Mouse (Mus musculus): ENCODE data around the gene Neurod1. TPM values are rescaled to one million over a fixed set of nuclear protein-coding genes. Genes with fewer than 3 reads are reported as not detected.

Neurod1 gene
- polyA plus RNA-seq, 1 experiment from 2014 or later: not detected

- Histone ChIP-seq H3K27me3 (replicated peaks) (peaks cover 70% of the 10 kb centered on the region), H3K9ac (no peak overlapping the region), H3K4me3 (no peak overlapping the region), H3K36me3 (no peaks in the 10 kb centered on the region), H3K9me3 (replicated peaks) (no peaks in the 10 kb centered on the region), H3K4me2 (no peak overlapping the region), H3K27ac (no peak overlapping the region), H3K4me1 (no peaks in the 10 kb centered on the region)
- 7% methylated on average over 10 of the region's 10 CpGs for WGBS (ENCODE audit: insufficient replicate concordance)
- no peak for ATAC-seq
Observed at GRCm38 (mm10) chr2:79455646-79456045, 905 bp downstream of the Neurod1 start.

- Histone ChIP-seq H3K4me1 (no peaks in the 10 kb centered on the region), H3K27ac (no peak overlapping the region), H3K36me3 (no peaks in the 10 kb centered on the region), H3K4me3 (no peak overlapping the region), H3K9me3 (replicated peaks) (no peaks in the 10 kb centered on the region), H3K9ac (no peak overlapping the region), H3K4me2 (no peak overlapping the region), H3K27me3 (replicated peaks) (peaks cover 63% of the 10 kb centered on the region)
- 18% methylated on average over 15 of the region's 15 CpGs for WGBS (ENCODE audit: insufficient replicate concordance)
- ATAC-seq: no peak
Observed at GRCm38 (mm10) chr2:79454786-79455446, 1.6 kb downstream of the Neurod1 start.

DNA sequence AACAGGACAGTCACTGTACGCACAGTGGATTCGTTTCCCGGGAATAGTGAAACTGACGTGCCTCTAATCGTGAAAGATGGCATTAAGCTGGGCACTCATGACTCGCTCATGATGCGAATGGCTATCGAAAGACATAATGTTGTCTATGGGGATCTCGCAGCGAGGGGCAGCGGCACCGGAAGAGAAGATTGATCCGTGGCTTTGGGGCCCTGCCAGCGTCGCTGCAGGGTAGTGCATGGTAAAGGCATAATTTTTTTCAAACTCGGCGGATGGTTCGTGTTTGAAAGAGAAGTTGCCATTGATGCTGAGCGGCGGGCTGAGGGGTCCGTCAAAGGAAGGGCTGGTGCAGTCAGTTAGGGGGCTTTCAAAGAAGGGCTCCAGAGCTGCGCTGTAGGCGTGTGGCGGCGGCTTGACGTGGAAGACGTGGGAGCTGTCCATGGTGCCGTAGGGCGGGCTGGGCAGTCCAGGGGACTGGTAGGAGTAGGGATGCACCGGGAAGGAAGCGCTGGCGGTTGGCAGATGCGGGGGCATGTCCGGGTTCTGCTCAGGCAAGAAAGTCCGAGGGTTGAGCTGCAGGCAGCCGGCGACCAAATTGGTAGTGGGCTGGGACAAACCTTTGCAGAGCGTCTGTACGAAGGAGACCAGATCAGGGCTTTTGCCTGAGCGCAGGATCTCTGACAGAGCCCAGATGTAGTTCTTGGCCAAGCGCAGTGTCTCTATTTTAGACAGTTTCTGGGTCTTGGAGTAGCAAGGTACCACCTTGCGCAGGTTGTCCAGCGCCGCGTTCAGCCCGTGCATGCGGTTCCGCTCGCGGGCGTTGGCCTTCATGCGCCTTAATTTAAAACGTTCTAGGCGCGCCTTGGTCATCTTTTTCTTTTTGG, 2.4 kb downstream of the Neurod1 start:
- peak; percentile 64; the same call in 1 of the 2 replicates for ATAC-seq
- Histone ChIP-seq H3K4me2 (peak overlapping the region; percentile 59), H3K9ac (no peak overlapping the region), H3K36me3 (no peaks in the 10 kb centered on the region), H3K27me3 (replicated peaks) (peaks cover 55% of the 10 kb centered on the region), H3K4me3 (peak overlapping the region; percentile 41), H3K27ac (no peak overlapping the region), H3K4me1 (no peaks in the 10 kb centered on the region), H3K9me3 (replicated peaks) (no peaks in the 10 kb centered on the region)
- 7% methylated on average over 55 of the region's 55 CpGs for WGBS (ENCODE audit: insufficient replicate concordance)

DNA sequence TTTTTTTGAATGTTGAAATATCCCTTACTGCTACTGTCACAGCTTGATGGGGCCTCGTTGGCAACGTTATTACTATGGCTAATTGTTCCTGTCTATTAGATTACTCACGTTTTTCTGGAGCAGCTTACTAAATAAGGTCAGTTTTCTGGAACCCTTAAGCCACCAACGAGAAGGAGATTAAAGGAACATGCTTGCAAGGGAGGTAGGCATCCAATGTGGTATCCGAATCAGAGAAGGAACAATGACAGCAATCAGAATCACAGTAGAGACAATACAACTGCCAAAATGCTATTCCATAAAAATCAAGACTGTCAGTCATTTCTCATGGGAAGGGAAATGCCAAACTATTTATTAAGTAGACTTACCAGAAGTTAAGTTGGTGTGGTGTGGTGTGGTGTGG, 5.1 kb downstream of the Neurod1 start:
- Histone ChIP-seq H3K27me3 (replicated peaks) (peaks cover 28% of the 10 kb centered on the region), H3K36me3 (no peaks in the 10 kb centered on the region), H3K4me3 (no peak overlapping the region), H3K4me1 (no peaks in the 10 kb centered on the region), H3K9ac (no peak overlapping the region), H3K27ac (no peak overlapping the region), H3K9me3 (replicated peaks) (no peaks in the 10 kb centered on the region), H3K4me2 (no peak overlapping the region)
- ATAC-seq: no peak
- WGBS (ENCODE audit: insufficient replicate concordance): 35% methylated on average over 5 of the region's 5 CpGs

GRCm38 (mm10) chr2:79450684-79451394, 5.7 kb downstream of the Neurod1 start:
- no peaks in the 10 kb centered on the region for H3K9me3 ChIP-seq (replicated peaks)
- H3K4me2 ChIP-seq: no peak overlapping the region
- H3K4me1 ChIP-seq: no peaks in the 10 kb centered on the region
- peaks cover 22% of the 10 kb centered on the region for H3K27me3 ChIP-seq (replicated peaks)
- ATAC-seq: no peak
- H3K27ac ChIP-seq: no peak overlapping the region
- no peak overlapping the region for H3K4me3 ChIP-seq
- no peak overlapping the region for H3K9ac ChIP-seq
- H3K36me3 ChIP-seq: no peaks in the 10 kb centered on the region
- 52% methylated on average over 4 of the region's 4 CpGs for WGBS (ENCODE audit: insufficient replicate concordance)

GRCm38 (mm10) chr2:79449371-79449770, 7.2 kb downstream of the Neurod1 start:
- peaks cover 8% of the 10 kb centered on the region for H3K27me3 ChIP-seq (replicated peaks)
- H3K9ac ChIP-seq: no peak overlapping the region
- no peaks in the 10 kb centered on the region for H3K9me3 ChIP-seq (replicated peaks)
- no peak overlapping the region for H3K27ac ChIP-seq
- H3K4me2 ChIP-seq: no peak overlapping the region
- 63% methylated on average over 4 of the region's 4 CpGs for WGBS (ENCODE audit: insufficient replicate concordance)
- no peak for ATAC-seq
- H3K36me3 ChIP-seq: no peaks in the 10 kb centered on the region
- no peak overlapping the region for H3K4me3 ChIP-seq
- H3K4me1 ChIP-seq: no peaks in the 10 kb centered on the region

GRCm38 (mm10) chr2:79447198-79447597, 9.4 kb downstream of the Neurod1 start:
- ATAC-seq: no peak

GRCm38 (mm10) chr2:79443861-79444620, 12.5 kb downstream of the Neurod1 start:
- Histone ChIP-seq H3K36me3 (no peaks in the 10 kb centered on the region), H3K4me2 (no peak overlapping the region), H3K9ac (no peak overlapping the region), H3K27me3 (replicated peaks) (no peaks in the 10 kb centered on the region), H3K4me3 (no peak overlapping the region), H3K9me3 (replicated peaks) (no peaks in the 10 kb centered on the region), H3K4me1 (no peaks in the 10 kb centered on the region), H3K27ac (no peak overlapping the region)
- no peak for ATAC-seq
- WGBS (ENCODE audit: insufficient replicate concordance): 63% methylated on average over 3 of the region's 3 CpGs

More at GRCm38 (mm10) chr2:79447198-79447597, 9.4 kb downstream of the Neurod1 start:
- no peaks in the 10 kb centered on the region; the same call in 1 of the 2 replicates for H3K27me3 ChIP-seq (replicated peaks)
- H3K4me1 ChIP-seq: no peaks in the 10 kb centered on the region
- H3K27ac ChIP-seq: no peak overlapping the region
- no peaks in the 10 kb centered on the region for H3K9me3 ChIP-seq (replicated peaks)
- 55% methylated on average over 1 of the region's 1 CpGs for WGBS (ENCODE audit: insufficient replicate concordance)
- no peak overlapping the region for H3K4me3 ChIP-seq
- no peak overlapping the region for H3K4me2 ChIP-seq
- H3K36me3 ChIP-seq: no peaks in the 10 kb centered on the region
- no peak overlapping the region for H3K9ac ChIP-seq

- H3K9me3 ChIP-seq (replicated peaks): no peaks in the 10 kb centered on the region
- ATAC-seq: no peak
- no peak overlapping the region for H3K4me2 ChIP-seq
- H3K4me3 ChIP-seq: no peak overlapping the region
- H3K27ac ChIP-seq: no peak overlapping the region
- no peaks in the 10 kb centered on the region for H3K4me1 ChIP-seq
- H3K27me3 ChIP-seq (replicated peaks): no peaks in the 10 kb centered on the region
- WGBS (ENCODE audit: insufficient replicate concordance): 82% methylated on average over 2 of the region's 2 CpGs
- H3K9ac ChIP-seq: no peak overlapping the region
- no peaks in the 10 kb centered on the region for H3K36me3 ChIP-seq
Observed at GRCm38 (mm10) chr2:79443401-79443800, 13.2 kb downstream of the Neurod1 start.

GRCm38 (mm10) chr2:79442906-79443305, 13.6 kb downstream of the Neurod1 start:
- Histone ChIP-seq H3K9ac (no peak overlapping the region), H3K36me3 (no peaks in the 10 kb centered on the region), H3K9me3 (replicated peaks) (no peaks in the 10 kb centered on the region), H3K27ac (no peak overlapping the region), H3K4me3 (no peak overlapping the region), H3K4me1 (no peaks in the 10 kb centered on the region), H3K27me3 (replicated peaks) (no peaks in the 10 kb centered on the region), H3K4me2 (no peak overlapping the region)
- ATAC-seq: no peak
- 60% methylated on average over 6 of the region's 6 CpGs for WGBS (ENCODE audit: insufficient replicate concordance)

DNA sequence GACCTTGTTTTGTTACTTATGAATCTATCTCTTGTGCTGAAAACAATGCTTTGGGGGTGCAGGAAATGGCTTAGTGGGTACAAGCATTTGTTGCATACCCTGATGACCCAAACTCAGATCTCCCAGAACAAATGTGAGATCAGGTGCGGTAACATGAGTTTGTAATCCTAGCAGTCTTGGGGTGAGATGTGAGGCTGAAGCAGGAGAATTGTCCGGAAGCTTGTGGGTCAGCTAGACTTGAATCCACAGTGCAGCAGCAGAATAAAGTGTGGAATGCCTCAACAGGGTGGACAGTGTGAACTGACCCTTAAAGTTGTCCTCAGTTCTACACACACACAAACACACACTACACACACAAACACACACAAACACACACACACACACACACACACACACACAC, 14.3 kb downstream of the Neurod1 start:
- no peak overlapping the region for H3K4me3 ChIP-seq
- ATAC-seq: no peak
- H3K9ac ChIP-seq: no peak overlapping the region
- no peaks in the 10 kb centered on the region for H3K36me3 ChIP-seq
- no peaks in the 10 kb centered on the region for H3K9me3 ChIP-seq (replicated peaks)
- H3K27me3 ChIP-seq (replicated peaks): no peaks in the 10 kb centered on the region
- H3K4me2 ChIP-seq: no peak overlapping the region
- WGBS (ENCODE audit: insufficient replicate concordance): 79% methylated on average over 2 of the region's 2 CpGs
- no peaks in the 10 kb centered on the region for H3K4me1 ChIP-seq
- no peak overlapping the region for H3K27ac ChIP-seq
